Mouse (Mus musculus) cerebral cortex, adult 2 months (tissue): ENCODE measurements around the gene Cysltr2.

Experiments
- WGBS: fragments of 180-500 bp; shearing (Covaris S2); methylation state at CpG from one replicate; pipeline ENCODE4 v1.1.7; 2018; 5-methylcytosine and 5-hydroxymethylcytosine counted together

Gene Cysltr2

DNA sequence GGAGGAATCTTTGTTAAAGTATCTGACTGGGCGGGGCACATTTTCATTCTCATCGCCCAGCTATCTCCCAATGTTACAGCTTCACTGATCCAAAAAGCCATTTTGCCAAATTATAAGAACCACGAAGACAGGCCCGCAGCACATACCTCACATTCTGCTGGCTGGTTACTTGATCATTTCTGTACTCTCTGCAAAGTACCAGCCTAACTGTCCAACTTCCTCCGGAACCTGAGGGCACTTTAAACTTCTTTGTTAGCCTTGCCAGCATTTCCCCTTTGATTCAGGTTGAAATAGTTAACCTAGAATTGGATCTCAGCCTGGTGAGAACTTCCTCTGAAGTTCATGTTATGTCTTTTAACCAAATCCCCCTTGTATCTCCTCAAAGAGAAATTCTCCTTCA, 63.8 kb downstream of the Cysltr2 start:
- WGBS: 92% methylated on average over 5 of the region's 5 CpGs

GRCm38 (mm10) chr14:72983456-72983855, 65.5 kb downstream of the Cysltr2 start:
- WGBS: 3% methylated on average over 11 of the region's 11 CpGs

GRCm38 (mm10) chr14:72982981-72983436, 65.9 kb downstream of the Cysltr2 start:
- 26% methylated on average over 12 of the region's 12 CpGs for WGBS

- WGBS: 59% methylated on average over 3 of the region's 3 CpGs
Observed at GRCm38 (mm10) chr14:72980761-72981160, 68.2 kb downstream of the Cysltr2 start.

DNA sequence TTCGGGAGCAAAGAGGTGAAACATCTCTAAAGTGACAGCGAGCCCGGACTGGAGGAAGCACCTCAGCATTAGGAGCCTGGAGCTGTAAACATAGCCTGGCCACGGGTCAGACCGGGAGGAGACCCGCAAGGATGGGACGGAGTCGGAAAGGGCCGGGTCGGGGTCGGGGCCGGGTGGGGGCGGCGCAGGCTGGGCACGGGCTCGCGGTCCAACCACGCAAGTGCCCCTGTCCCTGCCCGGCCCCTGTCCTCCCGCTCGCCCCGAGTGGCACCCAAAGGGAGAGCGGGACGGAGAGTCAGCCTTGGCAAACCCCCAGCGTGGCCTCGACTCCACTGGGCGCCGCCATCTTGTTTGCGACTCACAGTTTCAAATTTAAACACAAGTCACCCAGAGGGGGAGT, 68.8 kb downstream of the Cysltr2 start:
- WGBS: 96% methylated on average over 29 of the region's 29 CpGs

DNA sequence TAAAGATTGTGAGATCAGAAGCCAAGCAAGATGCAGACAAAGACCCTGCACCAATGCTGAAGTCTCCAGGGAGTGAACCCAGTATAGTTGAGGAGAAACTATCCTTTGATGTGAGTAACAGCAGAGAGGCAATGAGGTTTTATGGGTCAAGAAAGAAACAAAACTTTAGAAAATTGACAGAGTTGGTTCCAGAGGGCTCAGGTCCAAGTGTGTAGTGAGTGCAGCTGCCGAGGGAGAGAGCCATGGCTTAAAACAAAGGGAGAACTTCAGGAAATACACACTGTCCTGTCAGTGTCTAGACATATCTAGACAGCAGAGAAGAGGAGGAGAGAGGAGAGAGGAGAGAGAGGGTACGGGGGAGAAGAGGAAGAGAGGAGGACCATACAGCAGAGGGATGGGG, 72.8 kb downstream of the Cysltr2 start:
- 45% methylated on average over 2 of the region's 2 CpGs for WGBS
